Mouse (Mus musculus) heart, adult 2 months (tissue): Measurements from ENCODE around the gene Mtrr. TPM values are rescaled to one million over a fixed set of nuclear protein-coding genes. Genes with fewer than 3 reads are reported as not detected.

ENCODE experiments used
- DNase-seq, 2 experiments: peaks; one replicate each; pipeline ENCODE4 v3.0.0; 2021
- H3K27ac ChIP-seq: fragments of 200-600 bp; 2 replicates; pipeline ENCODE4 v1.8.1; 2022
- H3K27me3 ChIP-seq: fragments of 200-500 bp; 2 replicates; pipeline ENCODE4 v1.6.1; 2012; ENCODE audit warnings: mild to moderate bottlenecking, low read length, inconsistent platforms, mixed read lengths; ENCODE audit not compliant: control insufficient read depth, insufficient read depth
- H3K36me3 ChIP-seq: fragments of 200-500 bp; 2 replicates; pipeline ENCODE4 v1.6.1; 2012; ENCODE audit warnings: low read length, inconsistent platforms; ENCODE audit not compliant: control insufficient read depth, insufficient read depth
- H3K4me1 ChIP-seq: fragments of 200-500 bp; 2 replicates; pipeline ENCODE4 v1.6.1; 2011; ENCODE audit warnings: low read length; ENCODE audit not compliant: control insufficient read depth, insufficient read depth
- H3K4me3 ChIP-seq: fragments of 200-600 bp; 2 replicates; pipeline ENCODE4 v1.8.1; 2022
- H3K79me2 ChIP-seq: fragments of 200-500 bp; replicated peaks from 2 replicates; pipeline ENCODE4 v1.6.1; 2012; ENCODE audit warnings: mild to moderate bottlenecking, inconsistent platforms, low read length, moderate library complexity, mixed read lengths; ENCODE audit not compliant: control insufficient read depth, insufficient read depth
- H3K9ac ChIP-seq: fragments of 200-500 bp; 2 replicates; pipeline ENCODE4 v1.6.1; 2012; ENCODE audit warnings: low read depth, mild to moderate bottlenecking, control low read depth, inconsistent platforms, low read length, mixed read lengths
- CTCF ChIP-seq: fragments of 200-600 bp; IDR thresholded peaks from 2 replicates; pipeline ENCODE4 v1.8.1; 2022; ENCODE audit warnings: antibody characterized with exemption, mild to moderate bottlenecking, moderate library complexity
- EP300 ChIP-seq: fragments of 200-500 bp; IDR thresholded peaks from 2 replicates; pipeline ENCODE4 v1.6.1; 2011; ENCODE audit warnings: low read depth, low read length, control low read depth; ENCODE audit not compliant: insufficient read depth
- POLR2A ChIP-seq: fragments of 200-500 bp; IDR thresholded peaks from 2 replicates; pipeline ENCODE4 v1.6.1; 2011; ENCODE audit warnings: mild to moderate bottlenecking, low read depth, low read length, control low read depth; ENCODE audit not compliant: insufficient read depth
- WGBS: fragments of 180-500 bp; shearing (Covaris S2); methylation state at CpG from one replicate; pipeline ENCODE4 v1.1.7; 2018; 5-methylcytosine and 5-hydroxymethylcytosine counted together
- intact Hi-C: fragments of 180-260 bp; cut with DNase I; formaldehyde crosslinking; loops from one replicate; pipeline ENCODE4 v1.15.1; 2025
- long read RNA-seq: library from polyadenylated mRNA; stranded (forward); transcript quantifications from one replicate; pipeline ENCODE4 v2.0.0, GENCODE M21; 2021
- polyA plus RNA-seq: library from polyadenylated mRNA; depleted of rRNA; stranded (reverse); fragments of >200 nt; gene quantifications from 2 replicates; pipeline ENCODE4 v1.2.3, GENCODE M21; 2012; rRNA removed
- total RNA-seq, 2 experiments: library from RNA; stranded (reverse); gene quantifications; 2 replicates each; pipeline ENCODE4 v1.2.3; 2021

The Mtrr gene
- total RNA-seq (10 to 100 TPM; 15.8 to 19.3 TPM), polyA plus RNA-seq (9.2 and 10.5 TPM in 2 replicates)
- long read RNA-seq, transcript Mtrr-201 (15 exons, 3,692 nt), result major isoform, 11 of 22 reads
- long read RNA-seq, partial matches to known transcripts, result 1 of 22 reads
- long read RNA-seq, other reads (novel, unspliced or antisense), result 6 of 22 reads

GRCm38 (mm10) chr13:68581747-68582516 lies at the start of gene Mtrr, which contains the start of gene Fastkd3:
Gene Mtrr, minus strand, starts transcription at chr13:68582149.
Gene Fastkd3, plus strand, starts transcription at chr13:68582234.
- DNase-seq, result peak; percentile 97 to 98
- Histone ChIP-seq H3K9ac (peak within 1 kb of the TSS; percentile 69), H3K4me3 (peak within 1 kb of the TSS; percentile 93), H3K36me3 (no peaks in the 10 kb centered on the region), H3K27ac (peak within 1 kb of the TSS; percentile 90), H3K27me3 (no peaks in the 10 kb centered on the region), H3K79me2 (no peaks in the 10 kb centered on the region), H3K4me1 (peaks cover 2% of the 10 kb centered on the region)
- peak; percentile 81 for TF ChIP-seq POLR2A
- 0 out of 2 replicates have a peak, but pooled peaks have one; percentile 31 for TF ChIP-seq EP300
- no peak for TF ChIP-seq CTCF
- WGBS, result under 1% methylated on average over 81 of the region's 81 CpGs
- intact Hi-C loops, result loop anchor here (10.0 kb wide), 4 partner anchors 903 to 1233 kb away; partner anchors contain the start of genes Nsun2, Srd5a1 and Tent4a

DNA sequence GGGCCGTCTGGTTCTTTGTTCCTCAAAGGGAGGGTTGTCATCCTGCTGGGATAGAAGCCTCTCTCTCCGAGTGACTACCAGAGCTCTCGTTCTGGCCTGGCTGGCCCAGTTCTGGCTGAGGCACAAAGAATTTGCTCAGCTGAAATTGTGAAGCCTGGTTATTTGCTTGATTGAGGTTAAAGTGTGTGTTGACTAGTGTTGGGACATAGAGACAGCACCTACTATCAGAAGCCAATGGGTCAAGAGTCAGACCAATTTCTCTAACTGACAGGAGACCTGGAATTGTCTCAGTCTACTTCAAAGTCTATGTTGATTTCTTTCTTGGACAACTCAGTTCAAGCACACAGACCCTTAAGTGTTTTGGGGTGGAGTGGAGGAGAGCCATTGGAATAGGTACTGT lies 45.1 kb upstream of the Mtrr start:
- H3K27me3 ChIP-seq, result no peaks in the 10 kb centered on the region
- TF ChIP-seq POLR2A, result no peak
- no peak for TF ChIP-seq CTCF
- no peak for TF ChIP-seq EP300
- intact Hi-C loops, result no loop called here
- H3K4me3 ChIP-seq, result no peak overlapping the region
- no peak overlapping the region for H3K9ac ChIP-seq
- no peaks in the 10 kb centered on the region for H3K79me2 ChIP-seq
- DNase-seq, result no peak
- no peaks in the 10 kb centered on the region for H3K4me1 ChIP-seq
- H3K27ac ChIP-seq, result no peak overlapping the region
- no peaks in the 10 kb centered on the region for H3K36me3 ChIP-seq
- 55% methylated on average over 3 of the region's 3 CpGs for WGBS

- 50% methylated on average over 6 of the region's 6 CpGs for WGBS
- intact Hi-C loops, result no loop called here
- no peak for DNase-seq
Observed at GRCm38 (mm10) chr13:68622792-68623191, 40.8 kb upstream of the Mtrr start.

GRCm38 (mm10) chr13:68607652-68608405 lies 25.9 kb upstream of the Mtrr start:
- H3K36me3 ChIP-seq, result no peaks in the 10 kb centered on the region
- no peaks in the 10 kb centered on the region for H3K4me1 ChIP-seq
- 43% methylated on average over 21 of the region's 21 CpGs for WGBS
- H3K79me2 ChIP-seq, result no peaks in the 10 kb centered on the region
- H3K27ac ChIP-seq, result no peak overlapping the region
- no peak overlapping the region for H3K9ac ChIP-seq
- no peak for DNase-seq
- no peak overlapping the region; the same call in 1 of the 2 replicates for H3K4me3 ChIP-seq
- H3K27me3 ChIP-seq, result no peaks in the 10 kb centered on the region
- intact Hi-C loops, result no loop called here
- no peak for TF ChIP-seq EP300
- TF ChIP-seq CTCF, result no peak
- TF ChIP-seq POLR2A, result no peak

More at GRCm38 (mm10) chr13:68622792-68623191, 40.8 kb upstream of the Mtrr start:
- Histone ChIP-seq H3K9ac (no peak overlapping the region), H3K4me3 (no peak overlapping the region), H3K36me3 (no peaks in the 10 kb centered on the region), H3K27me3 (no peaks in the 10 kb centered on the region), H3K27ac (no peak overlapping the region), H3K4me1 (no peaks in the 10 kb centered on the region), H3K79me2 (no peaks in the 10 kb centered on the region)
- 0 out of 2 replicates have a peak, but pooled peaks have one; percentile 11 for TF ChIP-seq CTCF
- no peak for TF ChIP-seq EP300

DNA sequence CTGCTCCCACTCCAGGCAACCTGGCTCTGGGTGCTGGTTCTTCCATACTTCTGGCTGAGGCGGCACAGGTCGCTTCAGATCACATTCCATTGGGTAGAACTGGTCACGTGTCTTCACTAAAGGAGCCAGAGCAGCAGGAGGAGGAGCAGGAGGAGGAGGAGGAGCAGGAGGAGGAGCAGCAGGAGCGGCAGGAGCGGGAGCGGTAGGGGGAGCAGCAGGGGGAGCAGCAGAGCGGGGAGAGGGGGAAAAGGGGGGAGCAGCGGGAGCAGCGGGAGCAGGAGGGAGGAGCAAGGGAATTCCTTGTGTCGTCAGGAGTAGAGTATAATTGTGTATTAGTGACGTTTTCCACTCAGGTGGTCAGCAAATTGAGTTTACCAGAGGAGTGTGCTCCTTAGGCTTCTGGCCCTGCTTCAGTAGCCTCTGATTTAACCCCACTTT lies 23.8 kb upstream of the Mtrr start:
- intact Hi-C loops, result no loop called here
- WGBS, result under 1% methylated on average over 10 of the region's 11 CpGs
- TF ChIP-seq POLR2A (no peak), CTCF (no peak), EP300 (no peak)
- Histone ChIP-seq H3K27ac (no peak overlapping the region), H3K4me3 (no peak overlapping the region), H3K27me3 (no peaks in the 10 kb centered on the region), H3K36me3 (no peaks in the 10 kb centered on the region), H3K4me1 (no peaks in the 10 kb centered on the region), H3K79me2 (no peaks in the 10 kb centered on the region), H3K9ac (no peak overlapping the region)
- peak; percentile 31 to 34 for DNase-seq

GRCm38 (mm10) chr13:68603085-68603484 lies 21.1 kb upstream of the Mtrr start:
- H3K4me3 ChIP-seq, result no peak overlapping the region
- no peaks in the 10 kb centered on the region for H3K79me2 ChIP-seq
- intact Hi-C loops, result no loop called here
- H3K36me3 ChIP-seq, result no peaks in the 10 kb centered on the region
- TF ChIP-seq EP300 (no peak), CTCF (no peak)
- H3K27me3 ChIP-seq, result no peaks in the 10 kb centered on the region
- H3K9ac ChIP-seq, result no peak overlapping the region
- H3K4me1 ChIP-seq, result no peaks in the 10 kb centered on the region
- no peak overlapping the region for H3K27ac ChIP-seq
- no peak for DNase-seq
- 65% methylated on average over 6 of the region's 6 CpGs for WGBS
